Mouse (Mus musculus): ENCODE data around the gene Fam129b. TPM values are rescaled to one million over a fixed set of nuclear protein-coding genes. Genes with fewer than 3 reads are reported as not detected.

The Fam129b gene
- total and polyA plus RNA-seq, 2 experiments = 6.5 to 10.5 TPM

- no peak overlapping the region for H3K27ac ChIP-seq (replicated peaks; ENCODE audit: insufficient read depth, low read depth, low read length)
- no peak for DNase-seq (ENCODE audit: extremely low read depth, low read depth, low spot score)
- no peak overlapping the region for H3K9ac ChIP-seq (ENCODE audit: low read depth, low read length)
- WGBS = 87% methylated on average over 10 of the region's 10 CpGs
- H3K27me3 ChIP-seq (ENCODE audit: control insufficient read depth, insufficient read depth, low read length) = no peaks in the 10 kb centered on the region
- no peaks in the 10 kb centered on the region for H3K36me3 ChIP-seq (ENCODE audit: control insufficient read depth, insufficient read depth, low read length)
- H3K4me3 ChIP-seq (ENCODE audit: insufficient read depth, low read depth, low read length) = no peak overlapping the region
- no peaks in the 10 kb centered on the region for H3K79me2 ChIP-seq (ENCODE audit: control insufficient read depth, insufficient read depth, low read length)
- TF ChIP-seq POLR2A (IDR thresholded peaks at IDR 0.05; ENCODE audit: extremely low read depth, insufficient read depth, low read length) = no peak
- TF ChIP-seq CTCF (IDR thresholded peaks at IDR 0.05; ENCODE audit: low read depth, low read length) = no peak
- H3K4me1 ChIP-seq (ENCODE audit: control insufficient read depth, insufficient read depth, low read length) = peaks cover 2% of the 10 kb centered on the region; the same call in 1 of the 2 replicates
Measured at GRCm38 (mm10) chr2:32896507-32897147, 20.7 kb downstream of the Fam129b start.

- H3K4me3 ChIP-seq (ENCODE audit: insufficient read depth, low read depth, low read length) = no peak overlapping the region
- WGBS = 57% methylated on average over 7 of the region's 7 CpGs
- no peaks in the 10 kb centered on the region for H3K79me2 ChIP-seq (ENCODE audit: control insufficient read depth, insufficient read depth, low read length)
- no peaks in the 10 kb centered on the region for H3K36me3 ChIP-seq (ENCODE audit: control insufficient read depth, insufficient read depth, low read length)
- H3K27ac ChIP-seq (replicated peaks; ENCODE audit: insufficient read depth, low read depth, low read length) = no peak overlapping the region
- no peak overlapping the region for H3K9ac ChIP-seq (ENCODE audit: low read depth, low read length)
- TF ChIP-seq CTCF (IDR thresholded peaks at IDR 0.05; ENCODE audit: low read depth, low read length) (no peak), POLR2A (IDR thresholded peaks at IDR 0.05; ENCODE audit: extremely low read depth, insufficient read depth, low read length) (no peak)
- H3K27me3 ChIP-seq (ENCODE audit: control insufficient read depth, insufficient read depth, low read length) = no peaks in the 10 kb centered on the region
- DNase-seq (ENCODE audit: extremely low read depth, low read depth, low spot score) = no peak
- H3K4me1 ChIP-seq (ENCODE audit: control insufficient read depth, insufficient read depth, low read length) = peaks cover 2% of the 10 kb centered on the region; the same call in 1 of the 2 replicates
Measured at GRCm38 (mm10) chr2:32898983-32899382, 23.1 kb downstream of the Fam129b start.

- H3K79me2 ChIP-seq (ENCODE audit: control insufficient read depth, insufficient read depth, low read length) = no peaks in the 10 kb centered on the region
- H3K36me3 ChIP-seq (ENCODE audit: control insufficient read depth, insufficient read depth, low read length) = no peaks in the 10 kb centered on the region
- H3K27ac ChIP-seq (replicated peaks; ENCODE audit: insufficient read depth, low read depth, low read length) = no peak overlapping the region
- no peaks in the 10 kb centered on the region; the same call in 1 of the 2 replicates for H3K4me1 ChIP-seq (ENCODE audit: control insufficient read depth, insufficient read depth, low read length)
- no peaks in the 10 kb centered on the region for H3K27me3 ChIP-seq (ENCODE audit: control insufficient read depth, insufficient read depth, low read length)
- no peak overlapping the region for H3K4me3 ChIP-seq (ENCODE audit: insufficient read depth, low read depth, low read length)
- no peak for DNase-seq (ENCODE audit: extremely low read depth, low read depth, low spot score)
- TF ChIP-seq POLR2A (IDR thresholded peaks at IDR 0.05; ENCODE audit: extremely low read depth, insufficient read depth, low read length) = no peak
- no peak for TF ChIP-seq CTCF (IDR thresholded peaks at IDR 0.05; ENCODE audit: low read depth, low read length)
- no peak overlapping the region for H3K9ac ChIP-seq (ENCODE audit: low read depth, low read length)
- 91% methylated on average over 9 of the region's 9 CpGs for WGBS
Measured at GRCm38 (mm10) chr2:32902126-32902525, 26.2 kb downstream of the Fam129b start.

GRCm38 (mm10) chr2:32903470-32903869 lies 27.6 kb downstream of the Fam129b start:
- no peak overlapping the region for H3K27ac ChIP-seq (replicated peaks; ENCODE audit: insufficient read depth, low read depth, low read length)

GRCm38 (mm10) chr2:32904637-32905036 lies 28.7 kb downstream of the Fam129b start:
- Histone ChIP-seq H3K4me1 (ENCODE audit: control insufficient read depth, insufficient read depth, low read length) (peaks cover 2% of the 10 kb centered on the region; the same call in 1 of the 2 replicates), H3K27me3 (ENCODE audit: control insufficient read depth, insufficient read depth, low read length) (no peaks in the 10 kb centered on the region), H3K27ac (replicated peaks; ENCODE audit: insufficient read depth, low read depth, low read length) (no peak overlapping the region), H3K79me2 (ENCODE audit: control insufficient read depth, insufficient read depth, low read length) (no peaks in the 10 kb centered on the region), H3K4me3 (ENCODE audit: insufficient read depth, low read depth, low read length) (no peak overlapping the region), H3K9ac (ENCODE audit: low read depth, low read length) (no peak overlapping the region), H3K36me3 (ENCODE audit: control insufficient read depth, insufficient read depth, low read length) (no peaks in the 10 kb centered on the region)
- WGBS = 58% methylated on average over 5 of the region's 5 CpGs
- TF ChIP-seq CTCF (IDR thresholded peaks at IDR 0.05; ENCODE audit: low read depth, low read length) = no peak
- TF ChIP-seq POLR2A (IDR thresholded peaks at IDR 0.05; ENCODE audit: extremely low read depth, insufficient read depth, low read length) = no peak
- no peak for DNase-seq (ENCODE audit: extremely low read depth, low read depth, low spot score)

More at GRCm38 (mm10) chr2:32903470-32903869, 27.6 kb downstream of the Fam129b start:
- DNase-seq (ENCODE audit: extremely low read depth, low read depth, low spot score) = no peak
- H3K4me1 ChIP-seq (ENCODE audit: control insufficient read depth, insufficient read depth, low read length) = peaks cover 2% of the 10 kb centered on the region; the same call in 1 of the 2 replicates
- 80% methylated on average over 4 of the region's 4 CpGs for WGBS
- no peak for TF ChIP-seq POLR2A (IDR thresholded peaks at IDR 0.05; ENCODE audit: extremely low read depth, insufficient read depth, low read length)
- no peak for TF ChIP-seq CTCF (IDR thresholded peaks at IDR 0.05; ENCODE audit: low read depth, low read length)
- H3K27me3 ChIP-seq (ENCODE audit: control insufficient read depth, insufficient read depth, low read length) = no peaks in the 10 kb centered on the region
- no peaks in the 10 kb centered on the region for H3K79me2 ChIP-seq (ENCODE audit: control insufficient read depth, insufficient read depth, low read length)
- no peaks in the 10 kb centered on the region for H3K36me3 ChIP-seq (ENCODE audit: control insufficient read depth, insufficient read depth, low read length)
- no peak overlapping the region for H3K4me3 ChIP-seq (ENCODE audit: insufficient read depth, low read depth, low read length)
- H3K9ac ChIP-seq (ENCODE audit: low read depth, low read length) = no peak overlapping the region

DNA sequence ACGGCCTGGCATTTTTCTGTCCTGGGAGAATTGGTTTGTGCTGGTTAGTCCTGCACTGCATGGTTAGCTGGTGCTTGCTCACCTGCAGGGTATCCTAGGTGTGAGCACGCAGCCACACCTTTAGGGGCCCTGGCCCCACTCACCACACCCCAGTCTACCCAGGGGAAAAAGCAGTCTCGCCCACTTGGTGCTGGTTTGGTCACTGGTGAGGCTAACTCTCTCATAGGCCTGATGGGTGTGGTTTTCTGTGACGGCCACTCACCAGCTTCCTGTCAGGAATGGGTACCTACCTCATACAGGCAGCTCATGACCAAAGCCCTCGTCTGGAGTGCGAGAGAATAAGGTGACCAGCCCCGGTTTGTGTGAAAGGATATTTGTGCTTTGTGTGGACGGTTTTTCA lies 29.4 kb downstream of the Fam129b start:
- Histone ChIP-seq H3K79me2 (ENCODE audit: control insufficient read depth, insufficient read depth, low read length) (no peaks in the 10 kb centered on the region), H3K9ac (ENCODE audit: low read depth, low read length) (no peak overlapping the region), H3K27ac (replicated peaks; ENCODE audit: insufficient read depth, low read depth, low read length) (no peak overlapping the region), H3K36me3 (ENCODE audit: control insufficient read depth, insufficient read depth, low read length) (no peaks in the 10 kb centered on the region), H3K27me3 (ENCODE audit: control insufficient read depth, insufficient read depth, low read length) (no peaks in the 10 kb centered on the region), H3K4me3 (ENCODE audit: insufficient read depth, low read depth, low read length) (no peak overlapping the region), H3K4me1 (ENCODE audit: control insufficient read depth, insufficient read depth, low read length) (peaks cover 2% of the 10 kb centered on the region; the same call in 1 of the 2 replicates)
- 90% methylated on average over 8 of the region's 8 CpGs for WGBS
- no peak for DNase-seq (ENCODE audit: extremely low read depth, low read depth, low spot score)
- TF ChIP-seq CTCF (IDR thresholded peaks at IDR 0.05; ENCODE audit: low read depth, low read length) (no peak), POLR2A (IDR thresholded peaks at IDR 0.05; ENCODE audit: extremely low read depth, insufficient read depth, low read length) (no peak)
